Mouse (Mus musculus) embryonic facial prominence, embryonic 14.5 days (tissue): ENCODE measurements around the gene Cfap61. TPM values are rescaled to one million over a fixed set of nuclear protein-coding genes. Genes with fewer than 3 reads are reported as not detected.
A peak's percentile ranks its signal among the peaks of the same experiment; 100 is the strongest.

Experiments used
- ATAC-seq: fragments of 200-750 bp; cut with Nextera tagmentation; 2 replicates; pipeline ENCODE4 v1.8.0; 2017; ENCODE audit warnings: low read depth, moderate number of reproducible peaks, moderate TSS enrichment
- DNase-seq: peaks from one replicate; pipeline ENCODE4 v3.0.0-alpha.2; 2015; ENCODE audit warnings: low spot score
- H3K27ac ChIP-seq: fragments of 300-500 bp; sonication (generic); replicated peaks from 2 replicates; pipeline ENCODE4 v1.5.1; 2014; ENCODE audit warnings: low read depth, mild to moderate bottlenecking, low read length, moderate library complexity
- H3K27me3 ChIP-seq: fragments of 300-500 bp; sonication (generic); replicated peaks from 2 replicates; pipeline ENCODE4 v1.6.1; 2014; ENCODE audit warnings: low read length; ENCODE audit not compliant: control insufficient read depth, insufficient read depth
- H3K36me3 ChIP-seq: fragments of 300-500 bp; sonication (generic); 2 replicates; pipeline ENCODE4 v1.6.1; 2014; ENCODE audit warnings: low read length, mixed read lengths; ENCODE audit not compliant: control insufficient read depth, insufficient read depth
- H3K4me1 ChIP-seq: fragments of 300-500 bp; sonication (generic); 2 replicates; pipeline ENCODE4 v1.6.1; 2014; ENCODE audit warnings: antibody characterized with exemption, low read length; ENCODE audit not compliant: control insufficient read depth, insufficient read depth
- H3K4me2 ChIP-seq: fragments of 300-500 bp; sonication (generic); 2 replicates; pipeline ENCODE4 v1.6.1; 2014; ENCODE audit warnings: low read depth, mild to moderate bottlenecking, low read length, moderate library complexity, mixed read lengths
- H3K4me3 ChIP-seq: fragments of 300-500 bp; sonication (generic); 2 replicates; pipeline ENCODE4 v1.5.1; 2014; ENCODE audit warnings: low read depth, mild to moderate bottlenecking, low read length
- H3K9ac ChIP-seq: fragments of 300-500 bp; sonication (generic); 2 replicates; pipeline ENCODE4 v1.6.1; 2014; ENCODE audit warnings: low read depth, mild to moderate bottlenecking, low read length, moderate library complexity, mixed read lengths
- H3K9me3 ChIP-seq: fragments of 300-500 bp; sonication (generic); 2 replicates; pipeline ENCODE4 v1.6.1; 2016; ENCODE audit warnings: low read length; ENCODE audit not compliant: control insufficient read depth
- WGBS: fragments of 180-500 bp; shearing (Covaris S2); extraction: QIAGEN DNeasy Blood & Tissue Kit; methylation state at CpG from one replicate; pipeline ENCODE4 v1.1.7; 2014; 5-methylcytosine and 5-hydroxymethylcytosine counted together
- polyA plus RNA-seq: library from polyadenylated mRNA; unstranded; fragments of >200 nt; fragmentation: Nextera tagmentation; extraction: Ambion mirVana; gene quantifications from 2 replicates; pipeline ENCODE4 v1.2.1, GENCODE M21; 2014

Cfap61 gene
- polyA plus RNA-seq, 1 experiment from 2014 or later: 2.0 TPM

DNA sequence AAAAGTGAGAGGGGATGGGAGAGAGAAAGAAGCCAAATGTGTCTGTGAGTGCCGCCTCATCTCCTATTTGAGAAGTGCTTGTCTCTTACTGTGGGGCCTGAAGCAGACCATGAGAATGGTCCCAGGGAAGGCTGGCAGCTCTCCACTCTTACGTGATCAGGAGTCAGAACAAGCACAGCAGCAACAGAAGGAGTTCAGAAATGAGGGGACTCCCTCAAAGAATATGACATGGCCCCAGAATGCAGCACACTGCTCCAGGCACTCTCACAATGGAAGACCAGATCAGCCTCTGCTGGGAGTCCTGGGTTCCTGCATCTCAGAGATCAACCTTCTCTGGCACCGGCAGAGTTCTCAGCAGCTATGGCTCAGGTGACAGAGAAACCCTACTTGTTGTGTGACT lies 293.1 kb downstream of the Cfap61 start:
- H3K4me3 ChIP-seq: no peak overlapping the region
- peaks cover 59% of the 10 kb centered on the region for H3K27me3 ChIP-seq
- H3K36me3 ChIP-seq: no peaks in the 10 kb centered on the region
- 0 out of 2 replicates have a peak, but pooled peaks cover under 1% of the 10 kb centered on the region for H3K9me3 ChIP-seq
- DNase-seq (no peak), ATAC-seq (no peak)
- H3K4me1 ChIP-seq: peaks cover 8% of the 10 kb centered on the region; the same call in 1 of the 2 replicates
- no peak overlapping the region for H3K4me2 ChIP-seq
- 64% methylated on average over 3 of the region's 3 CpGs for WGBS
- H3K27ac ChIP-seq: no peak overlapping the region
- no peak overlapping the region for H3K9ac ChIP-seq

- no peak overlapping the region for H3K4me2 ChIP-seq
- H3K4me3 ChIP-seq: no peak overlapping the region
- 0 out of 2 replicates have a peak, but pooled peaks cover under 1% of the 10 kb centered on the region for H3K4me1 ChIP-seq
- ATAC-seq (no peak), DNase-seq (no peak)
- no peak overlapping the region for H3K27ac ChIP-seq
- no peaks in the 10 kb centered on the region for H3K36me3 ChIP-seq
- peaks cover 5% of the 10 kb centered on the region; the same call in 1 of the 2 replicates for H3K9me3 ChIP-seq
- H3K27me3 ChIP-seq: peaks cover 51% of the 10 kb centered on the region
- H3K9ac ChIP-seq: no peak overlapping the region
- 73% methylated on average over 2 of the region's 2 CpGs for WGBS
These were observed 293.9 kb downstream of the Cfap61 start for GRCm38 (mm10) chr2:146228435-146228834.

GRCm38 (mm10) chr2:146231485-146231884 lies 296.9 kb downstream of the Cfap61 start:
- 85% methylated on average over 2 of the region's 2 CpGs for WGBS
- Histone ChIP-seq H3K4me3 (no peak overlapping the region), H3K27ac (no peak overlapping the region), H3K27me3 (peaks cover 20% of the 10 kb centered on the region), H3K4me1 (no peaks in the 10 kb centered on the region), H3K9me3 (peaks cover 5% of the 10 kb centered on the region; the same call in 1 of the 2 replicates), H3K4me2 (no peak overlapping the region), H3K9ac (no peak overlapping the region), H3K36me3 (no peaks in the 10 kb centered on the region)
- ATAC-seq (no peak), DNase-seq (no peak)

DNA sequence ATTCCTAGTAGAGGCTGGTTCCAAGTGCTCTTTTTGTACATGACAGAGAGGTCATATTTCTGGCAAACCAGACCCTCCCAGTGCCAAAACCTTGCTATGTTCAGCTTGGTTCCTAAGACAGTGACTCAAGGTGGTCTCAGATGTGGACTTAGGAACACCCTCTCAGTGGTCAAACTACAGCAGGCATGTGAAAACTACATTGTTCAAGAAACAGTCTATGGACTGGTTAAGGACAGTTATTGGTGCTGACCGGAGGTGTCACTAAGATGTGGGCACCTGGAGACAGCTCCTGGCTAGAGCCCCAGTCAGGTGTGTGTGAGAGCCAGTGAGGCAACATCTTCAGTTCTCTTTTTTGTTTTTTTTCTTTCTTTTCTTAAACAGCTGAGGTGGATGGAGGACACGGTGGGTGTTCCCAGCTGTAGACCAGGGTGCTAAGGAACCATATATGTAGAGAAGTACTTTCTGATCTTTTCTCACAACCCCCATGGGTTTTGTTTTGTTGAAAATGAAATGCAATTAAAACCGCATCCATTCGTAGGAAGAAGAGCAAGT lies 304.7 kb downstream of the Cfap61 start:
- Histone ChIP-seq H3K27me3 (no peaks in the 10 kb centered on the region), H3K4me1 (no peaks in the 10 kb centered on the region), H3K4me2 (no peak overlapping the region), H3K4me3 (no peak overlapping the region), H3K27ac (no peak overlapping the region), H3K9ac (no peak overlapping the region), H3K9me3 (no peaks in the 10 kb centered on the region), H3K36me3 (no peaks in the 10 kb centered on the region)
- DNase-seq (no peak), ATAC-seq (no peak)
- 88% methylated on average over 4 of the region's 4 CpGs for WGBS

DNA sequence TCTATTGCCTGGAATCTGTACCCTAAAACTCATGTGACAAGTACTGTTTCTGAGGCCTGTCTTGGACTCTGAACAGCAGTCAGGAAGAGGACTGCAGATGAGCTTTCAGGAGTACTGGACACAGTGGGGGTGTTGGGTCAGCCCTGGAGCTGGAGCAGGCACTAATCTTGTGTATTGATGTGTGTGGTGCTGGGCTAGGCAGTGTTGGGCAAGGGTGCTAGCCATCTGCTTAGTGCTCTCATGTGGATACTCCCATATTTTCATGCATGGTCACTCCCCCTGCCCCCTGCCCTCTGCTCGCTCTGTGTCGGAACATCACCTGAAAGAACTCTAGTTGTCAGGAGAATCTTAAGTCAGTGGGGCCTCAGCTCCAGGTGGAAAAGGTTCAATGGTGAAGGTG lies 309.5 kb downstream of the Cfap61 start:
- no peak for DNase-seq
- Histone ChIP-seq H3K27ac (no peak overlapping the region), H3K9me3 (no peaks in the 10 kb centered on the region), H3K27me3 (no peaks in the 10 kb centered on the region), H3K4me3 (no peak overlapping the region), H3K9ac (no peak overlapping the region), H3K36me3 (no peaks in the 10 kb centered on the region), H3K4me1 (peaks cover 12% of the 10 kb centered on the region; the same call in 1 of the 2 replicates), H3K4me2 (no peak overlapping the region)
- WGBS: 89% methylated on average over 2 of the region's 2 CpGs
- ATAC-seq: no peak

- ATAC-seq (peak; percentile 58; the same call in 1 of the 2 replicates), DNase-seq (peak; percentile 33)
- WGBS: 37% methylated on average over 7 of the region's 7 CpGs
- Histone ChIP-seq H3K4me1 (peaks cover 12% of the 10 kb centered on the region; the same call in 1 of the 2 replicates), H3K27me3 (no peaks in the 10 kb centered on the region), H3K9ac (no peak overlapping the region), H3K36me3 (no peaks in the 10 kb centered on the region), H3K4me3 (no peak overlapping the region), H3K27ac (no peak overlapping the region), H3K9me3 (no peaks in the 10 kb centered on the region), H3K4me2 (no peak overlapping the region)
These were observed 310.8 kb downstream of the Cfap61 start for GRCm38 (mm10) chr2:146245401-146245800.

- no peaks in the 10 kb centered on the region for H3K36me3 ChIP-seq
- H3K9me3 ChIP-seq: no peaks in the 10 kb centered on the region
- WGBS: 61% methylated on average over 4 of the region's 4 CpGs
- no peak overlapping the region for H3K9ac ChIP-seq
- H3K27me3 ChIP-seq: no peaks in the 10 kb centered on the region
- no peak for ATAC-seq
- no peak overlapping the region for H3K4me2 ChIP-seq
- no peak overlapping the region for H3K4me3 ChIP-seq
- H3K4me1 ChIP-seq: peaks cover 12% of the 10 kb centered on the region; the same call in 1 of the 2 replicates
- DNase-seq: no peak
- H3K27ac ChIP-seq: no peak overlapping the region
These were observed 312.0 kb downstream of the Cfap61 start for GRCm38 (mm10) chr2:146246409-146247075.

DNA sequence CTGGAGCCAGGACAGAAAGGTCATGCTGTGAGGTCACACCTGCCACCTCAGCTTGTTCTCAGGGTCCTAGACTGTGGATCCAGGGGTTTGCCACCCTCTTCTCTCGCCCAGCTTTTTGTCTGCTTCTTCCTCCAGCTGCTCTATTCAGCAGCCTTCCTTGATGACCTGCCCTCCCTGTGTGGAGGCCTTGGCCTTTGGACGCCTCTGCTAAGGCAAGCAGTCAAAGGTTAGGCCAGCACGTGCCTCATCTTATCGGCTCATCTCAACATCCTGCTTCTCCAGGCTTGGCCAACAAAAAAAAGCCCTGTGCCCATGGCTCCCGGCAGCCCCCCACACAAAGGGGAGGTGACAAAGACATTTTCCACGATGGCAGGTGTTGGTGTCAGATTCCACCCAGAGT lies 313.0 kb downstream of the Cfap61 start:
- H3K9ac ChIP-seq: no peak overlapping the region
- H3K4me2 ChIP-seq: no peak overlapping the region
- H3K27me3 ChIP-seq: no peaks in the 10 kb centered on the region
- no peaks in the 10 kb centered on the region for H3K36me3 ChIP-seq
- H3K4me1 ChIP-seq: peaks cover 12% of the 10 kb centered on the region; the same call in 1 of the 2 replicates
- H3K27ac ChIP-seq: no peak overlapping the region
- H3K9me3 ChIP-seq: no peaks in the 10 kb centered on the region
- DNase-seq: no peak
- ATAC-seq: no peak
- H3K4me3 ChIP-seq: no peak overlapping the region
- WGBS: 37% methylated on average over 6 of the region's 6 CpGs

DNA sequence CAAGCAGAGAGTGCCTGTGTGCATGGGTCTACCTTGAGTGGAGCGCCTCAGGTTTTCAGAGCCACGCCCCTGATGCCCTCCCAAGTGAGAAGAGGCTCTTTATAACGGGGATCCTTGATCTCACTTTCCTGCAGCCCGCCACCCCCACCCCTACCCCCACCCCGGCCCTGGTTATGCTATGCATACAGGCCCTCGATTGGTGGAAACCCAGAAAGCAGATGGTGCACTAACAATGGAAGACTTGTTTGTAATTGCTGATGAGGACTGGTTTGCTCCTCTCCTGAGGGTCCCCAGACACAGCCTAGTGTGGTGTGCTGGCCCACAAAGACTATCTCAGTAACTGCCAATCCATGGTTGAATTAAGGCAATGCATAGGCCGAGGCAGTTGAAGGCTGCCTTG lies 314.4 kb downstream of the Cfap61 start:
- Histone ChIP-seq H3K4me1 (peaks cover 12% of the 10 kb centered on the region; the same call in 1 of the 2 replicates), H3K4me3 (no peak overlapping the region), H3K27me3 (no peaks in the 10 kb centered on the region), H3K9me3 (no peaks in the 10 kb centered on the region), H3K27ac (no peak overlapping the region), H3K36me3 (no peaks in the 10 kb centered on the region), H3K4me2 (no peak overlapping the region), H3K9ac (no peak overlapping the region)
- no peak for ATAC-seq
- 74% methylated on average over 7 of the region's 7 CpGs for WGBS
- DNase-seq: no peak
